Mouse (Mus musculus) CD4-positive, CD25-positive, alpha-beta regulatory T cell (primary cell): Measurements from ENCODE around the gene Tas2r143. TPM values are rescaled to one million over a fixed set of nuclear protein-coding genes. Genes with fewer than 3 reads are reported as not detected.

ENCODE experiments used
- polyA plus RNA-seq: library from polyadenylated mRNA; unstranded; fragments of 100-300 nt; shearing (Covaris generic); gene quantifications from one replicate; pipeline ENCODE4 v1.2.1, GENCODE M21; 2017

The Tas2r143 gene
- not detected for polyA plus RNA-seq

DNA sequence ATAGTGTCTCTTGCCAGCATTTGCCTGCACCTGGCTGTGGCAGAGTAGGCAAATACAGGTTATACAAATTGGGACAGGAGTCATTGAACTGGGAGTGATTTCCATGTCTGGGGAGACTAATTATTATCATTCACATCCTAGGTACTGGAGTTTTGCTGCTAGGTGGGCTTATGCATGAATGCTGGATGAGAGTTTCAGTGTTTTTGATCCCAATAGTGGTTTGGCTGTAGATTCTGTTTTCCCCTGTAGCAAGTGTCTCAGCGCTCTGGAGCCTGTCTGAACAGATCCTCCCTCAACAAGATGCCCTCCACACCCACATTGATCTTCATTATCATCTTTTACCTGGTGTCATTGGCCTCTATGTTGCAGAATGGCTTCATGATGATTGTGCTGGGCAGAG is at the start of gene Tas2r143:
Tas2r143 (plus strand) TSS at position 301 of the 400 bp plus-strand sequence.

GRCm38 (mm10) chr6:42372816-42373547 is 27.1 kb upstream of the Tas2r143 start, which contains the start of gene Epha1:
Gene Epha1 (minus strand): TSS chr6:42373268.

DNA sequence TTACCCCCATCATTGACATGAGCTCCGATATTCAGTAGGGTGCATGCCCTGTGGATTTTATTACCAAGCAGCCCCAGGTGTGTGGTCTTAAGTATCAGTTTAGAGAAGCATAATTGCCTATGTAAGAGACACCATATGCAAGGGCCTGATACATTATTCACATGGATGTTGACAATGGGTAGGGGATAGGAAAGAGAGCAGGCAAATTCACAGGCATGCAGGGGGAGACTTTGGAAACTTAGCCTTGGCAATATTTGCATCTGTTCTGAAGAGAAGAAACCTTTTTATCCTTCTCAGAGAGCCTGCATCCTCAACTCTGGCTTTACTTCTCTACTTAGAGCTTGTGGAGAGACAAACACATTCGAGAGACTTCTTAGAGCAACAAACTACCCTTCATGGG is 5.1 kb downstream of the Tas2r143 start, which contains the start of gene Tas2r135:
Tas2r135 (plus strand) TSS at position 301 of the 400 bp plus-strand sequence.

DNA sequence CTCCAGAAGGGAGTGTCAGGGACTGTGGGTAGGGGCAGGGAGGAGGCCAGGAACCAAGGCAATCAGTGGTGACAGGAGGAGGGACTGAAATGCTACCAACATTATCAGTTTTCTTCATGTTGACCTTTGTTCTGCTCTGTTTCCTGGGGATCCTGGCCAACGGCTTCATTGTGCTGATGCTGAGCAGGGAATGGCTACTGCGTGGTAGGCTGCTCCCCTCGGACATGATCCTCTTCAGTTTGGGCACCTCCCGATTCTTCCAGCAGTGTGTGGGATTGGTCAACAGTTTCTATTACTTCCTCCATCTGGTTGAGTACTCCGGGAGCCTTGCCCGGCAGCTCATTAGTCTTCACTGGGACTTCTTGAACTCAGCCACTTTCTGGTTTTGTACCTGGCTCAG is 34.4 kb downstream of the Tas2r143 start, which contains the start of gene Tas2r126:
Tas2r126 (plus strand) TSS at position 90 of the 400 bp plus-strand sequence.

Other genes with a start within 250 kb of the Tas2r143 start
- gene Tas2r144, start 184.9 kb upstream of the Tas2r143 start, polyA plus RNA-seq, result not detected
- gene Gstk1, start 154.3 kb upstream of the Tas2r143 start, polyA plus RNA-seq, result 13.3 TPM
- not detected for gene Tmem139, start 138.3 kb upstream of the Tas2r143 start, polyA plus RNA-seq
- gene Casp2, start 135.3 kb upstream of the Tas2r143 start, polyA plus RNA-seq, result 65.2 TPM
- not detected for gene Clcn1, start 113.6 kb upstream of the Tas2r143 start, polyA plus RNA-seq
- 0.05 TPM for gene Fam131b, start 75.6 kb upstream of the Tas2r143 start, polyA plus RNA-seq
- 186 TPM for gene Zyx, start 50.6 kb upstream of the Tas2r143 start, polyA plus RNA-seq
- 0.36 TPM for gene Epha1, start 27.0 kb upstream of the Tas2r143 start, polyA plus RNA-seq
- gene Tas2r135, start 5.2 kb downstream of the Tas2r143 start, polyA plus RNA-seq, result not detected
- 0.32 TPM for gene Tas2r126, start 34.3 kb downstream of the Tas2r143 start, polyA plus RNA-seq
- not detected for gene Olfr458, start 65.0 kb downstream of the Tas2r143 start, polyA plus RNA-seq
- gene Olfr457, start 76.1 kb downstream of the Tas2r143 start, polyA plus RNA-seq, result not detected
- gene Olfr456, start 87.0 kb downstream of the Tas2r143 start, polyA plus RNA-seq, result 0.17 TPM
- not detected for gene Olfr455, start 147.3 kb downstream of the Tas2r143 start, polyA plus RNA-seq
- gene Tcaf3, start 197.5 kb downstream of the Tas2r143 start, polyA plus RNA-seq, result not detected
- 0.05 TPM for gene Tcaf2, start 245.0 kb downstream of the Tas2r143 start, polyA plus RNA-seq